Mouse (Mus musculus) right cerebral cortex, postnatal 14 days (tissue): ENCODE measurements around the gene Glp2r.

Source experiments
- DNase-seq: peaks from one replicate; pipeline ENCODE4 v3.0.0; 2022

Glp2r gene

GRCm38 (mm10) chr11:67771053-67771452 lies at the start of gene Glp2r:
Gene Glp2r (minus strand): TSS chr11:67771153.
- DNase-seq, result no peak

GRCm38 (mm10) chr11:67820221-67820620 lies 49.3 kb upstream of the Glp2r start:
- peak; percentile 63 for DNase-seq

- peak; percentile 62 for DNase-seq
These were observed 48.7 kb upstream of the Glp2r start for GRCm38 (mm10) chr11:67819604-67820003.

GRCm38 (mm10) chr11:67811535-67811934 lies 40.6 kb upstream of the Glp2r start:
- peak; percentile 42 for DNase-seq

GRCm38 (mm10) chr11:67808051-67808450 lies 37.1 kb upstream of the Glp2r start:
- no peak for DNase-seq

GRCm38 (mm10) chr11:67806832-67807597 lies 36.1 kb upstream of the Glp2r start:
- DNase-seq, result no peak

GRCm38 (mm10) chr11:67805538-67805937 lies 34.6 kb upstream of the Glp2r start:
- no peak for DNase-seq

GRCm38 (mm10) chr11:67801169-67801568 lies 30.2 kb upstream of the Glp2r start:
- DNase-seq, result no peak

GRCm38 (mm10) chr11:67800130-67800723 lies 29.3 kb upstream of the Glp2r start:
- no peak for DNase-seq

- DNase-seq, result no peak
These were observed 27.0 kb upstream of the Glp2r start, which contains the start of gene Dhrs7c for GRCm38 (mm10) chr11:67797931-67798330. Gene Dhrs7c (plus strand): TSS chr11:67798187.

GRCm38 (mm10) chr11:67790182-67790581 lies 19.2 kb upstream of the Glp2r start:
- DNase-seq, result no peak

- DNase-seq, result no peak
These were observed 3.4 kb upstream of the Glp2r start, which contains the start of gene Gsg1l2 for GRCm38 (mm10) chr11:67774379-67774778. Gene Gsg1l2 (plus strand): TSS chr11:67774608.

GRCm38 (mm10) chr11:67772577-67772976 lies 1.6 kb upstream of the Glp2r start:
- DNase-seq, result peak; percentile 66

- no peak for DNase-seq
These were observed 738 bp upstream of the Glp2r start for GRCm38 (mm10) chr11:67771691-67772090.

GRCm38 (mm10) chr11:67757373-67758167 lies 13.4 kb downstream of the Glp2r start:
- DNase-seq, result no peak

- DNase-seq, result no peak
These were observed 14.7 kb downstream of the Glp2r start for GRCm38 (mm10) chr11:67756287-67756686.

- no peak for DNase-seq
These were observed 29.4 kb downstream of the Glp2r start for GRCm38 (mm10) chr11:67741569-67741968.

GRCm38 (mm10) chr11:67738846-67739490 lies 32.0 kb downstream of the Glp2r start:
- DNase-seq, result no peak

- DNase-seq, result no peak
These were observed 32.6 kb downstream of the Glp2r start for GRCm38 (mm10) chr11:67738345-67738744.

GRCm38 (mm10) chr11:67734597-67734996 lies 36.4 kb downstream of the Glp2r start:
- no peak for DNase-seq

GRCm38 (mm10) chr11:67733726-67734125 lies 37.2 kb downstream of the Glp2r start:
- DNase-seq, result no peak

GRCm38 (mm10) chr11:67731056-67731455 lies 39.9 kb downstream of the Glp2r start:
- DNase-seq, result no peak

GRCm38 (mm10) chr11:67728726-67729125 lies 42.2 kb downstream of the Glp2r start:
- no peak for DNase-seq
